Mouse (Mus musculus) mouse embryonic stem cell (cell line): Measurements from ENCODE around the gene Tdp1.

ENCODE experiments used
- in situ Hi-C, 2 experiments: fragments of 300-500 bp; cut with MboI; formaldehyde crosslinking; loops; 1 replicate in 1 of 2; 3 replicates in 1 of 2; pipeline ENCODE4 v1.14.3; 2019 to 2020; ENCODE audit warnings: low sequenced_read_pairs in 2 of 2, low pct_unique_long_range_greater_than_20kb in 1 of 2, mixed read lengths in 1 of 2; ENCODE audit not compliant: unreplicated experiment in 1 of 2

Tdp1 gene

DNA sequence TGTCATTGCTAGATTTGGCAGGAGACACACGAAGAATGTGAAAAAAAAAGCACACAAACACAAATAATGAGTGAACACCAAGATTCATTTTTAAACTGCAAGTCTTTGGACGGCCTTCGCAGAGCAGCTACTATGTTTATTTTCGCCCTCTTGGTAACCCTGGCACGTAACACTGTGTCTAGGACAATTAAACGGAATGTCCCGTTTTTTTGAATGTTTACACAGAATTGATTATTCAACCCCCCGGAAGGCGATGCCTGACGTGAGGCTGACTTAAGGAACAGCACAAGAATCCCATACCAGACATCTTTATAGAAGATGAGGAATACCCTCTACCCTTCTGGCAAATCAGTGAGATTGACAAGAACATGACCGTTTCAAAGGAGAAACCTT lies 608 bp upstream of the Tdp1 start:
- in situ Hi-C loops = no loop called here

DNA sequence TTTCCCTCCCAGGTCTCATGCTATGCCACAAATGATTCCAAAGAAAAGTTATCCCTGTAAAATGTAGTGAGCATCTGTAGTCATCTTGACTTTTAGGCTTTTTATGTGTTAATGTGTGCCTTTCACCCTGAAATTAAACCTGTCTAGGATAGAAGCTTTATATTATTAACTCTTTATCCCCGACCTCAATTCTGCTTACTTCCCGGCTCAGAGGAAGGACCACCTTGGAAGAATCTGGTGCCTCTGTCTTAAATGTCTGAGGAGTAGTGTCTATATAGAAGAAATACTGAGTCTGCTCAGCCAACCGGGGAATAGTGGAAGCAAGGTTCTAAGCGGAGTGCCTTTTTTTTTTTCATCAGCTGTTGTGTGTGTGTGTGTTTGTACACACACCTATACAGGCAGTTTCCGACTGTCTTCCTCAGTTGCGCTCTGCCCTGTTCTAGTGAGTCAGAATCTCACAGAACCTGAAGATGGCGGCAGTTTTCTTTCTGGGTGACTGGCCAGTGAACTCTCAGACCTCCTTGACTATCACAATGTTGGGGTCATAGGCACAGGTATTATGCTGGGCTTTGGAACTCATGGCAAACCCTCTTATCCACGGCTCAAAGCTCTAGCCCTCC lies 1.1 kb downstream of the Tdp1 start:
- in situ Hi-C loops = no loop called here

DNA sequence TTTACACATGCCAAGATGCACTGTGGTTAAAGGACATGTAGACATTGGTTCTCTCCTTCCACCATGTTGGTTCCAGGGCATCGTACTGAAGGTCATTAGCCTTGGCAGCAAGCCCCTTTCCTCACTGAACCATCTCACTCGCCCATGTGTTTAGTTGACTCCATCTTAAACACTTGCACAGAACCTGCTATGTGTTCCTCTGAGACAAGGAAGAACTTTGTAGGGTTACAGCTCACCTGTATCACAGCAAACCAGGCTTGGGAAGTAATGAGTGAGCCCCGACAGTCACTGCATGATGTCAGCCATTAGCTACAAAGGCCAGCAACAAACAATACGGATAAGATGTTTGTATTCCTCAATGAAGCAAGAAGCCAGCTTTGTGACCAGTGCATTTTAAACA lies 13.5 kb downstream of the Tdp1 start:
- in situ Hi-C loops = no loop called here

GRCm38 (mm10) chr12:99898248-99898870 lies 14.0 kb downstream of the Tdp1 start:
- in situ Hi-C loops = no loop called here

GRCm38 (mm10) chr12:99899991-99900390 lies 15.7 kb downstream of the Tdp1 start:
- in situ Hi-C loops = no loop called here

DNA sequence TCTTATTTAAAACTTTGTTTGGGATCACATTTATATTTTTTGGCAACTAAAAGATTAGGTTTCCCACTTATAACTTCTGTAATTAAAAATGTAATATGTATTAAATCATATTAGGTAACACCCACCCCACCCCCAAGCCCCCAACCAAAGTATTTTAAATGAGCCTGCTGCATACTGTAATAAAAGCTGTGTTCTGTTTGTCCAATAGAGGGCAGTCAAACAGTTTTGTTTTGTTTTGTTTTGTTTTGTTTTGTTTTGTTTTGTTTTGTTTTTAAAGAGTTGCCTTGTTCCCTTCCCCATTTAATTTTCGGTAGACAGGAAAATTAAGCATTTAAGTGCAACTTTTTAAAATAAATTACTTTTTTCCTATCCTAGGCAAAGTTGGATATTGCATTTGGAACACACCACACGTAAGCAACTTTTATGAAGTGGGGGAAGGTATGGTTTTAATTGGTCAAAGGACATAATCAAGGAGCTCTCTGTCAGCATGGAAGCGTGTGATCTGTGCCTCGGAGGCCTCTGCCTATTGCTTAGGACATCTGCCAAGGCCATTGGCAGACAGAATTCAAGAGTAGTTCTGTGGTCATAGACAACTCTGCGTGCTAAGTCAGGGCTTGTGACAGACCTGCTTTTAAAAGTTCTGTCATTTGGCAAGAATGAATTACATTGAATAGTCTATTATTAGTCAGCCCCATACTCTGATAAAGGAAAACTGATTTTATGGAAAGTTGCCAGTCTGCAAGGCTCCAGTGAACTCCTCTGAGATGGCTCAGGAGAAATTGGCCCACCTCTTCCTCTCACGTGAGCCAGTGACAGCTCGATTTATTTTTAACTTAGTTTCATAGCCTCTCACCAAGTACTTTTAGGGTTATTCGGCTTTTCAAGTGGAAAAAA lies 17.9 kb downstream of the Tdp1 start:
- in situ Hi-C loops = no loop called here

- in situ Hi-C loops = no loop called here
Observed at GRCm38 (mm10) chr12:99902867-99903370, 18.6 kb downstream of the Tdp1 start.

DNA sequence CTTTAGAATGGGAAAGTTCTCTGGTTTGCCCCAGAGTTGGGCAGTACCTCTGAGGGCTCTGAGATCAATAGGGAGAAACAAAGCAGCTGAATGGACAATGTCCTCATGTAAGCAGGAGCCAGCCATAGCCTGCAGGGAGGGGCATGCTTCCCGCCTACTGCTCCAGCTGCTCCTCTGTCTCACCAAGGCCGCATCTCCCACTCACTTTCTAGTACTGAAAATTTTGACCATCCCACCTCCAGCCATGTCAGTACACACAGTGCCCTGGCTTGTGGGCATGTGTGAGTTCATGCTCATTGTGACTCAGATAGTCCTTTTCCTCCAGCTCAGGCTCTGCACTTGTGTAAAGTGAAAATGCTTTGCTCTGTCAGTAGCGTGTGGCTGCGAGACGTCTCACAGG lies 20.2 kb downstream of the Tdp1 start:
- in situ Hi-C loops = no loop called here

DNA sequence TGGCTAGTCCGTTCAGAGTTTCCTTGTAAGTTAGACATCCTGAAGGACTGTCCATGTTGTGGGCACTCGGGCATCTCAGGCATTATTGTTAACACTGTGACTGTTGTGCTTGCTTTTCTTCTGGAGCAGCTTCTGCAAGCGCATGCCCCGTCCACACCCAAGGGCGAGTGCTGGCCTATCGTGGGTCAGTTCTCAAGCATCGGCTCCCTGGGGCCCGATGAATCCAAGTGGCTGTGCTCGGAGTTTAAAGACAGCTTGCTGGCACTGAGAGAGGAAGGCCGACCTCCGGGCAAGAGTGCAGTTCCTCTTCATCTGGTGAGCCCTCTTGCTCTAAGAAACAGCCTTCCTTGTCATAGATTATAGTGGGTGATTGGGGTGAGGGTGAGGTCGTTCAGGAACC lies 27.1 kb downstream of the Tdp1 start:
- in situ Hi-C loops = no loop called here

DNA sequence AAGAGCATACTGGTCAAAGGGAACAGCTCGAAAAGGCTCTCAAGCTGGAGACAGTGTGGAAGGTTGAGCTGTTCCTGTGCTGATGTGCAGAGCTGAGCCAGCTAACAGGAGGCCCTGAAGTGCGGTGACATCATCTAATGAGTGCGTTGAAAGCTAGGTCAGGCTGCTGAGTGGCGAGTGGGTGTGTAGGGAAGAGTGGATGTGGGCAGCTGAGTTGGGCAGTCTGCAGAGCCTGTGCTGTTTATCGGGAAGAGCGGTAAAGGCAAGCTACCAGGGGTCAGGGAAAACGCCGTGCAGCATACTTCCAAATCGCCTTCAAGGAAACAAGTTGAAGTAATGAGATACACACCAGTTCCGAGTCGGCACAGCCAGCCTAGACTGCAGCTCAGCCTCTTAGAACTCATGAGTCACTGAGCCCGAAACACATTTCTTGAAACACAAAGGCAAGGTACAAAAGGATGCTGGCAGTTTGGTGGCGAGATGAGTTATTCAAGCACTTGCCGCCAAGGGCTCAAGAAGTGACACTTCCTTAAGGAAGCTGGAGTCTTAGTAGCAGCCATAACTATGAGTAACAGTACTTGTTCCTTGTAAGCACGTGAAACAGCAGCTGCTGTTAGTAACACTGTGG lies 33.6 kb downstream of the Tdp1 start:
- in situ Hi-C loops = no loop called here

DNA sequence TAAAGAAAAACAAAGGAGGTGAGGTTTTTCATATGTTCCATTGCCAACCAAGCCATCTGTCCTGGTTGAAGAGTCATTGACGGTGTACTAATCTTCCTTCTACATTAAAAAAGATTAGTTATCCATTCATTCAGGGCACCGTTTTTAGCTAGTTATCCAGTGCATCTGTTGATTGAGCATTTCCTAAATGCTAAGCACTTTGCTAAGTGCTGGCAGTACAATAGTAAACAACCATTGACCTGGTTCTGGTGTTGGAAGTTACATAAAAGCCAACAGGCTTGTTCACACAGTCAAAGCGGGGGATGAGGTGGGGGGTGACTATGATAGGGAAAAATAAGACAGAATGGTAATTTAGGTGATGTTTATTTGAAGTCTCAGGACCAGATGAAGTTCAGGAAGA lies 35.3 kb downstream of the Tdp1 start:
- in situ Hi-C loops = no loop called here

GRCm38 (mm10) chr12:99921045-99921444 lies 36.7 kb downstream of the Tdp1 start:
- in situ Hi-C loops = no loop called here

GRCm38 (mm10) chr12:99923131-99923606 lies 38.9 kb downstream of the Tdp1 start:
- in situ Hi-C loops = no loop called here

GRCm38 (mm10) chr12:99923703-99924102 lies 39.4 kb downstream of the Tdp1 start:
- in situ Hi-C loops = no loop called here

- in situ Hi-C loops = no loop called here
Observed at GRCm38 (mm10) chr12:99928311-99928710, 44.0 kb downstream of the Tdp1 start.

GRCm38 (mm10) chr12:99929160-99929559 lies 44.8 kb downstream of the Tdp1 start:
- in situ Hi-C loops = no loop called here

DNA sequence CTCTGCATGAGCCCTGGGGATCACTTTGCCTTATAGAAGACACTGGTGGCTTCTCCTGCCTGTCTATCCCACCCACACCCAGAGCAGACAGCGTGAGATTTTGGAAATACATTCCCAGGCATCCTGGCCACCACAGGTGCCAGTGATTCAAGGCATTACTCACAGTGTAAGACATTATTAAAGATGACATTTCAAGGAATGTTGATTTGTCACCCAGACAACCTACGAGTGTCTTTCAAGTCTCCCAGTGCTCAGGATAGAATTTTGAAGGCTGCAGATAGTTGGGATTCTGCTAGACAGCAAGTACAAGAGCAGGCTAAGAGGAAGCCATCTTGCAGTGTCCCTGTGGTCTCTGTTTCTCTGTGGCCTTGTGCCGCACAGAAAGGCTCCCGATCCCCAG lies 47.9 kb downstream of the Tdp1 start:
- in situ Hi-C loops = no loop called here

DNA sequence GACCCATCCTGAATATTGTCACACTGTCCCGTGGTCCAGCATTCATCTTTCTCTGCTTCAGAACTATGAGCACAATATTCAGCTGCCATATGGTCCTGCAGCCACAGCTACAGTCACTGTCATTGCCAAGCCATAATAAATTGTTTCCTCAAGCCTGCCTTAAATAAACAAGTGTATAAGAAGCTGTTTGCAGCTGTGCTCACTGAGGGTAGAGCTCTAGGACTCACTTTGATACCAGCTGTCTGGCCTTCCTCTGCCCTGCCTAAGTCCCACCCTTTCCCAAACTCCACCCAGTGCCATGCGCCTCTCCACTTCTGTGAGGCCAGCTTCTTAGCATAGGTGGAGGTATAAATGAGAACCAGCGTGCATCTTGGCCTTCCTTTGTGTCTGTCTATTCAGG lies 49.3 kb downstream of the Tdp1 start:
- in situ Hi-C loops = no loop called here

DNA sequence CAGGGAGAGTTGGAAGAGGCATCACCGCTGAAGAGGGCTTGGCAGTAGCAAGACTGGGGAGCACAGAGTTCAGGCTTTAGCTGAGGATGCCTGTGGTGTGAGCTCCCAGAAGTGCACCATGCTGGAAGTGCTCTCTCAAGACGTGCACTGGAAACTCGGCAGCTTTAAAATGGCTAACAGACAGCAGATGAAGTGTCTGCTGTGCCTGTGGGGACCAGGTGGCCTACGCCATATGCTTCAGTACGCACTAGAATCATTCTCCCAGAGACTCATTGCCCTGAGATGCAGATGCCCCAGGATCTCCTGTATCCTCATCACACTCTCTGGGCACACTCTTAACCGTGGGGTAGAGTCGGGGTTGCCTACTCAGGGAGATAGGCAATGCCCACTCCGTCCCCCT lies 51.1 kb downstream of the Tdp1 start:
- in situ Hi-C loops = no loop called here
